Mouse (Mus musculus): ENCODE measurements around the gene Nat8f2. TPM values are rescaled to one million over a fixed set of nuclear protein-coding genes. Genes with fewer than 3 reads are reported as not detected.
"Not testable (repeated sequence)": the region's sequence is repeated elsewhere in the genome, so short reads cannot be mapped to it uniquely, and the experiment has no call there.

Gene Nat8f2
- not detected for total RNA-seq (2021)

DNA sequence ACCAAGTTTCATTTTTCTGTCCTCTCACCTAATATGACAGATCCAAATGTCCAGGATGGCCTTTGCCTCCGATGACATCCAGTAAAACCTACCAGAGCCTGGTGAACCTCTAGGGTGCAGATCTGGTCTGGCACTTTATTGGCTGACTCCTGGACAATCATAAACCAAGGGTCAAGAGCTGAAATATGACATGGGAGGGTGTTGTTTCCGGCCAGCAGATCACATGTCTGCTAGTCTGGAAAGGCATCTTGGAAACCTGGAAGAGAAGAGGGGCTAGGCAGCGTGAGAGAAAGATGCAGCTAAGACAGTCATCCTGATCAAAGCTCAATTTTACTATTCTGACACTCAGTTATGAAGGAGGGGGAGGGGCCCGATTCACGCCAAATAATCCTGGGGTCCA is at the start of gene Nat8f2:
Gene Nat8f2 (minus strand): TSS at position 153 of the 400 bp plus-strand sequence.
- DNase-seq: not testable (repeated sequence)

DNA sequence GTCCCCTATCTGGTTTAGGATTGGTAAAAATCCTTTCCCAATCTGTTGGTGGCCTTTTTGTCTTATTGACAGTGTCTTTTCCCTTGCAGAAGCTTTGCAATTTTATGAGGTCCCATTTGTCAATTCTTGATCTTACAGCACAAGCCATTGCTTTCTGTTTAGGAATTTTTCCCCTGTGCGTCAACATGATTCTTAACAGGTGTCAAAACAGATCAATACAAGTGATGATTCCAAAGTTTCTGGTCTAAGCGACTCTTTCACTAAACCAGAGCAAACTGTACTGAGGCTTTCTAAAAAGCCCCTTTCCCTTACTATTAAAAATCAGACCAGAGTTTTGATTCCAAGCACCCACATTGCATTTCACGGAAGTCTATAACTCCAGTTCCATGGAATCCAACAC is 49.4 kb upstream of the Nat8f2 start:
- not testable (repeated sequence) for DNase-seq

DNA sequence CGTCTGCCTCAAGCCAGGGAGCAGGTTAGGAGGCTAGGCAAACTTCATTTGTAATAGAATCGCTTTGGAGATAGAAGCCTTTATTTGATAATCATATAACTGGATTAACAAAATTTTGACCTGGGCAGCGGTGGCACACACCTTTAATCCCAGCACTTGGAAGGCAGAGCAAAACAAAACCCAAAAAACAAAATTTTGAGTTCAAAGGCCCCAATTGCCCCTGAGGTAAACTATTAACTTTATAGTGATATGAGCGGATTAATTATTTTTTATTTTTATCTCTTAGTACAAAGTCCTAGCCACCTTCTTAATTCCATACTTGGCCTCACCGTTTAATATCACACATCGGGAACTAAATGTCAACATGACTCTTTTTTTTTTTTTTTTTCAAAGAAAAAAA is 47.6 kb upstream of the Nat8f2 start:
- no peak for DNase-seq

DNA sequence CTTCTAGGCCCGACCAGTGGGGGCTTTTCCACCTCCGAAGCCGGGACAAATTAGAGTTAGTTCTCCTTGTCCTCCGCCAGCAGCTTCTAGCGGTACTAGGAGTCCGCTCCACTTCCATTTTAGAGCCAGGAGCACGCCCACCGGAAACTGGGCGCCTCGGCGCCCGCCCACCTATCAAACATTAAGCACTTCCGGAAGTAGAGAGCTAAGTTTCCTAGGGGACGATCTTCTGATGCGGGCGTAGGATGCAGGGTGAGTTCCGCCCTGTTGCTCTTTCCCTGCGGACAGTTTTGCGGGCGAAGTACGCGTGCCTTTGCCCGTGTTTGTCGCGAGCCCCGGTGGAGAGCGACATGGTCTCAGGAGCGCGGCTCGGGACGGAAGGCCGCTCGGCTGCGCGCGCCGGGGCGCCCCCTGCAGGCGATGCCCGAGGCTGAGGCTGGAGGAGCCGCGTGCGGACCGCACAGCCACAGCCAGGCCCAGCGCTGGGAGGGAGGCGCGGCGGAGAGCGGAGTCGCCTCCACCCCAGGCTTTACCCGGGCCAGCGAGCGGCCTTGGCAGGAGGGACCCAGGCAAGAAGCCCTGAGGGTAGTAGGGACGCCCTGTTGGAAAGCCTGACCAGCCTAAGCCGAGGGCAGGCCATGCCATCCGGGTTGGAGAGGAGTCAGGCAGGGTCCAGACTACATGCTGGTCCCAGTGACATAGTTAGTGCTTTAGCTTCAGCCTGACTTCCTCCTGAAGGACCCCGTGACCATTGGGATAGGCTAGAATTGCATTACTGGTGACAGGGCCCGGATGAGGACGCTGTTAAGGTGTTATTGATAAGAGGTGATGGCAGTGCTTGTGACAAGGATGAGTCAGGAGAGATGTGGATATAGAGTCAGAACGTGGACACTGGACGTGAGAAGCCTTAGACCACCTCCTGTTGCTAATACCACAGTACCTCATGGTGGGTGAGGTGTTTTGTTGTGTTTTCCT is 46.9 kb upstream of the Nat8f2 start, which contains the start of gene Nat8f1:
Gene Nat8f1 (minus strand): TSS at position 149 of the 975 bp plus-strand sequence.
- peak; percentile 89 for DNase-seq

DNA sequence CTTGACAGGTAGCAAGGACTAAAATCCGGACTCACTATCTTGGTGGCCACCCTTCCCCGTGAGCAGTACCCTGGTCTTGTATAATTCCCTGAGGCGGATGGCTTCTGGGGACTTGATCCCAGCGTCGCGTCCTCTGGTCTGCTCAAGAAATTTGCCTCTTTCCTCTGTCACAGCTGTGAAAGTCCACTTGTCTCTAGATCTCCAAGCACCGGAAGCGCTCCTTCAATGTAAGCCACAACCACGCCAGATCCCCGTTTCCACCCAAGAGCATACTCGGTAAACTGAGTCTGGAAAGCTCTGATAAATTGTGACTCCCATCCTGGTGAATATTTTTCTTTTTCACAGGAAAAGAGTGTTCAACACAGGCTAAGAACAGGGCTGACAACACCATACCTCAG is 46.2 kb upstream of the Nat8f2 start:
- no peak for DNase-seq

DNA sequence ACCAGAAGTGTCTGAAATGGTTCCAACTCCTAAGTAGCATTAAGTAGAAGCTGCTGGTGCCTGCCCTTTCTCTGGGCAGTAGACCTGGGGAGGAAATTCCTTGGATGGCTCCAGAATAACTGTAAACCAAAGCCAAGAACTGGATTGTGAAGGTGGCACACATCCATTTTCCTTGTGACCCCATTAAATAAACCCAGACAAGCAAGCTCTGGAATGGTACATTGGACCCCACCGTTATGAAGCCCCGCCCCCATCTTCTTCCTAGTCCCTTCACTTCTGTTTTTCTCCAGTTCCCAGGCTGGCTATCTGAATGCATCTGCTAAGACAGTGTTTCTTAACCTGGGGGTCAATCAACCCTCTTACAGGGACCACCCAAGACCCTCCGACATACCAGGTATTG is 42.6 kb upstream of the Nat8f2 start, which contains the start of gene Tprkb:
Gene Tprkb (plus strand): TSS at position 279 of the 400 bp plus-strand sequence.
- no peak for DNase-seq

DNA sequence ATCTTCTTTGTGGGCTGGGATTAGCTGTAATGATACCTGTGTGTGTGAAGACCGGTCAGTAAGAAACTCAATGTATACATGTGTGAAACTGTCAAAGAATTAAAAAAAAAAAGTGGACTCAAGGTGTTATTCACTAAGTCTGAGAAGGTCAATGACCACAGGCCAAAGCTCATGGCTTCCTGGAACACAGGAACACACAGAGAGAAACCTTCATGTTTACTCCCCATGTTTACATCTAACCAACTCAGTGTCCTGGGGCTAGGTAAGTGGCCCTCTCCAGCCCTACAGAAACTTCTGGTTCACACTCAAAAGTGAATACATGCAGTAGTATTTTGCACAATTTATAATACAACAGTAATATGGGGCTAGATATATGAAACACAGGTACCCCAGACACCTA is 40.7 kb upstream of the Nat8f2 start:
- no peak for DNase-seq

DNA sequence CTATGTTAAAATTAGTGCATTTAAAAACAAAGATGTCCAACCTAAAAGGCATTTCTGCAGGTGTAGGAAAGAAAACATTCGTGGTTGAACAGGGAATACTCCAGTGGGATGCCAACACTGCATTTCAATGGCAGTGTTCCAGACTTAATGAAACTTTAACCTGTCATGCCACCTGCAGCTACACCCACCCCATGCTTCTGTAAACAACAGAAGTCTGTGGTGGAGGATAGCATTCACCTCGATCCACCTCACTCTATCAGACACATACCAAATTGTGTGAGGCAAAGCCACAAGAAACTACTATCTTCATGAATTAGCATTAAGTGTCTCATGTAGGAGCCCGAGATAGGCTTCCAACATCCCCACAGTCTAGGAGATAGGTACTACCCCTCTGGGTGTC is 39.4 kb upstream of the Nat8f2 start:
- DNase-seq: no peak

DNA sequence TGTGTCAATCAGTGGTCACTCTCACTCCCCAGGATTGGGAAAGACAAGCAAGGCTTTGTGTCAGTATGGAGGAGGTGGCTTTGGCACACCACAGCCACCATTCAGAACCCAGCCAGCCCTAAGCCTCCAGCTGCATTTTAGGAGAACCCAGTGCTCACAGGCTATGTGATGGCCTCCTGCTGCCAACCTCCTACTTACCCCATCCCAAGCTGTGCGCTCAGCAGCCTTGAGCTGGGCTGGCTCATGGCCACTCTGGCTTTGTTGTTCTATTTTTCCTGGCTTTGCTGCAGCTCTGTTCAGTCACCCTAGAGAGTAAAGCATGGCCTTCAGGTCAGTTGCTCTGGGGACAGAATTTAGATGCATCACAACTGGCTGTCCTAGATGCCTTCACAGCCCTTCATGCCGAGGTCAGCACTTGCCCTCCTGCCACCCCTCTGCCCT is 38.0 kb upstream of the Nat8f2 start:
- DNase-seq: peak; percentile 23

DNA sequence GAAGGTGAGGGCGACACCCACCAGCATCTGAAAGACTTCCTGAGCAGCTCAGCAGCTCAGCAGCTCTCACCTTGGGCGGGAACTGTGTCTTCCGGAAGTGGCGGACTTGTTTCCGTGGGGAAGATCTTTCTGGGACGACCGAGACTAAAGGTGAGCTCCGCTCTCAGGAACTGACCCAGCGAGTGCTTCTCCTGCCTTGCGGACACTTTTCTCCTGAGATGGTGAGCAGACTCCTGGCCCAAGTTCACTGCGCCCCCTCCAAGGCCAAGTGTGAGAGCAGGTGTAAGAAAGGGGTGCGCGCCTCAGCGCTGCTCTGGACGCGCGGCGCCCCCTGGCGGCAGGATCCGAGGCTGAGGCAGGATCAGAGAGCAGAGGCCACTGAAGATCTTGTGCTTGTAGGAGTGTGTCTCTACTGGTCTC is 35.7 kb upstream of the Nat8f2 start, which contains the start of gene Nat8f4:
Gene Nat8f4 (minus strand): TSS at position 243 of the 420 bp plus-strand sequence.
- DNase-seq: peak; percentile 82

DNA sequence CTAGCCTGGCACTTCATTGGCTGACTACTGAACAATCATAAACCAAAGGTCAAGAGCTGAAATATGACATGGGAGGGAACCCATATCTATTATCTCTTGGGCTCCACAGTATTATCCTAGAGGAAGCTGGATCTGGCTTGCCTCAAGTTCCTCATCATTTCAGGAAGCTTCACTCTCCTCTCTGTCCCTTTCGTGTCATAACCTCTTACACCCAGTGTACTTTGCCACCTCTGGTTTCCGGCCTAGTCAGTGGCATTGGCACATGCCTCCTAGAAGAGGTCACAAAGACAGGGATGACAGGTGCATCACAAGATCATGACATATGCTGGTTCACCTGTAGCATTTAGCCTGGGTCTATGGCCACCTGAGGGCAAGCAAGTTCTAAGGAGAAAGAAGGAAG is 33.3 kb upstream of the Nat8f2 start:
- no peak for DNase-seq

DNA sequence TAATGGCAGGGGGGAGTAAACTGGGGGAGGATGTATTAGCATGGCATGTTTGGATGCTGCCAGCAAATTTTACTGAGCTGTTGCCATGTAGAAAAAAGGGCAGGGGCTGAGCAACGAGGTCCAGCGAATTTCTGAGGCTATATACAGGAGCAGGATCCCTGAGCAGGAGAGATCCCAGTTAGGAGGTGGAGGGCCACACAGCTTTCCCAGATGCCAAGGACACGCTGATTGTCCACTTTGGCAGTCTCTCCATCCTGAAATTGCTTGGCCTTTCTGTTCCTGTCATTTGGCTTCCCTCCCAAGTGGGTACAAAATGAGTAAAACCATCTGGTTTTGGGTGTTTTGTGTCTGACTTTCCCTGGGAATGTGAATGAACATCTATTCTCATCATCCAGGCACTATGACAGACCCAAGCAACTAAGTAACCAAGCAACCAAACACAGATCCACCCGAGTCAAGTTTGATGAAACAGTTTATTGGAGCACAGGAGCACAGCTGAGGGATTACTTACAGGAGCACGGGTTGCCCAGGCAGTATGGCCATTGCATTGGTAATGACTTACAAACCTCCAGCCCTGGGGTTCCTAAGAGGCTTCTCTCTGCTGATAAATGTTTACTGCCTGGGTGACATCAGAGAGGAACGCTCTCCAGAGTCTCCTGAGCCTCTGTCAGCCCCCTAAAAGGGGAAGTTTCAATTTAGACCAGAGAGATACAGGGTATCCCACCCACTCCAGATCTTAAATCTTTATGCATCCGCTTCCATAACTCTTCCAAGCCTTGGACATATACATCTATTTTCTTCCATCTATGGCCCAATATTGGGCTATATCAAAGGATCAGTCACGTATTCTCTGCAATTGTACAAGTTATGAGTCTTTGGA is 29.9 kb upstream of the Nat8f2 start:
- DNase-seq: not testable (repeated sequence)

DNA sequence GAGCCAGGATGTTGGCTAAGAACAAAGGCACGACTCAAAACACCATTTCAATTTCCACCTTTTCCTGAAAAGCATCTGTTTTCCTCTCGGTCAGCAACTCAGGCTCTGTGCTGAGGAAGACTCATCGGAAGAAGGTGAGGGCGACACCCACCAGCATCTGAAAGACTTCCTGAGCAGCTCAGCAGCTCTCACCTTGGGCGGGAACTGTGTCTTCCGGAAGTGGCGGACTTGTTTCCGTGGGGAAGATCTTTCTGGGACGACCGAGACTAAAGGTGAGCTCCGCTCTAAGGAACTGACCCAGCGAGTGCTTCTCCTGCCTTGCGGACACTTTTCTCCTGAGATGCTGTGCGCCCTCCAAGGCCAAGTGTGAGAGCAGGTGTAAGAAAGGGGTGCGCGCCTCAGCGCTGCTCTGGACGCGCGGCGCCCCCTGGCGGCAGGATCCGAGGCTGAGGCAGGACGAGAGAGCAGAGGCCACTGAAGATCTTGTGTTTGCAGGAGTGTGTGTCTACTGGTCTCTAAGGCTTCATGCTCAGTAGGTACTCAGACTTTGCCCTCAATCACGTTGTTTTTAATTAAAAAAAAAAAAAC is 26.2 kb upstream of the Nat8f2 start:
- peak; percentile 24 for DNase-seq

DNA sequence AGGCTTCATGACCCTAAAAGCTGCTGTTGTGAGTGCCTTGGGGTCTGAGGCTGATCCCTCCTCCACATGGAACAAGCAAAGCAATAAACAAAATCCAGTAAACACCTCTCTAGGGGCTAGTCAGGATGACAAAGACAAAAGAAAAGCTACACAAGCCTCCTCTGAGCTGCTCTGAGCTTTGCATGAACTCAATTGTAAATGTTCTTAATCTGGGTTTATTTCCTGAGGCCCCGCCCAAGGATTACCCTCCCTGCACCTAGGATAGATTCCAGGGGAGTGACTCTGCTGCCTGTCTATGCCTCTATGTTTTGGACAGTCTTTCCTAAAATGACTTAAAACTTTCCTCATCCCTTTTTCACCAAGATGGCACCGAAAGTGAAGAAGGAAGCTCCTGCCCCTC is 20.0 kb upstream of the Nat8f2 start:
- no peak for DNase-seq

DNA sequence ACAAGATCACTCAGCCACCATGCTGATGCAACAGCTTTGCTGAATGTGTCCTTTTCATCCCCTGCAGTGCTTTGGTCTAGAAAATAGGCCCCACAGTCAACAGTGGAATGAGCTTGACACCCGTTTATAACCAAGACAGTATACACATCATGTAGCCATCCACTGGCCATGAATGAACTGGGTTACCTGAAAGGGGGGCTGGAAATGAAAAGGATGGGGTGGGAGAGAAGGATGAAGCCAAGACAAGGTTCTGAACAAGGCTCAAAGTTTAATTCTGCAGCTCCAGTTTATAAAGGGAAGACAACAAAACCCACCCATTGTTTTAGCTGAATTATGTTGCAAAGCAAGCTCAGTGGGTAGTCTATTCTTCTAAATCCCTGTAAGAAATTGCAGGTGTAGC is 15.4 kb upstream of the Nat8f2 start:
- DNase-seq: no peak

DNA sequence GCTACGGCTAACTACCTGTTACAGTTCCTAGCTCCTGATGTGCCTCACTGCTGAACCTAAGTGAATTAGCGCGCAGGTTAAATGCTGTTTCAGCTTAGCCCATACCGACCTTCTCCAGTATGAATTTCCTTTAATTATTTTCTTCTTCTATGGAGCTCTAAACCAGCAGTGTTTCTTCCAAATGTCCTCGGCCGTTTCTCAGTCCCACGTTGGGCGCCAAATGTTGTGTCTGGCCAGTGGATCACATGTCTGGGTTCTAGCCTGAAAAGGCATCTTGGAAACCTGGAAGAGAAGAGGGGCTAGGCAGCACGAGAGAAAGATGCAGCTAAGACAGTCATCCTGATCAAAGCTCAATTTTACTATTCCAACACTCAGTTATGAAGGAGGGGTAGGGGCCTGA is 14.3 kb upstream of the Nat8f2 start:
- not testable (repeated sequence) for DNase-seq

DNA sequence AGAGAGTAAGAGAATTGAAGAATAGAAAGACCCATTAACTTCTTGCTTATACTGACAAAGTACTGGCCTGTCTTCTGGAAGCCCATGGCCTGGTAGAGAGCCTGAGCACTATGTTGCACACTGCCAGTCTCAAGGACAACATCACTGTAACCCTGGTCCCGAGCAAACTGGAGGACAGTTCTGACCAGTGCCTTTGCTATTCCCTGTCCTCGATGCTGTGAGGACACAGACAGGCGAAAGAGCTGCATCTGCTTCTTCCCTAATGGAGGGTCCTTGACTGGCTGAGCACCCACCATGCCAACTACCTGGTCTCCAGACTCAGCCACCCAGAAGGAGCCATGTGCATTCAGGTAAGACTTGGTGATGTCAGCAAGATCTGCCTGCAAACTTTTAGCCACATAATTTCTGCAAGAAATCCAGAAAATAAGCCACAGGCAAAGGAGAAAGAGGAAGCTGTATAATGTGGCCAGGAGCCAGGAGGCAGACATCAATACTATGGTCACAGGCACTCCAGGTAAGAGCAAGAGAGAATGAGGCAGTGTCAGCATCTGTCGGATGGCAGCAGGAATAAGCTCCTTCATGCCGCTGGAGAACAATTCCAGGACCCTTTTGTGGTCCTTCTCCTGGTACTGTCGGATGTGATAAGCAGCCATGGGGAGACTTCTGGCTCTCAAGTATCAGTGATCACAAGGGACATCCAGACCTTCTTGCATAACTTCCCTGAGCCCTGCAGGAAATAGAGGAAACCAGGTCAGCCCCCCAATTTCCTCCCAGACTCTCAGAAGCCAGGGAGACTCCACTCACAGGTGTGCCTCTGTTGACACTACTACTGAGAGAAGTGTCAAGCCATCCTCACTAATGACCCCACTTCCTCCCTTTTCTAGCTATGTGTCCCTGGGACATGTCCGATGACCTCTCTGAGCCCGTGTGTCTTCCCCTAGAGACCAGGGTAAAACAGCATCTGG is 950 bp downstream of the Nat8f2 start:
- no peak for DNase-seq

DNA sequence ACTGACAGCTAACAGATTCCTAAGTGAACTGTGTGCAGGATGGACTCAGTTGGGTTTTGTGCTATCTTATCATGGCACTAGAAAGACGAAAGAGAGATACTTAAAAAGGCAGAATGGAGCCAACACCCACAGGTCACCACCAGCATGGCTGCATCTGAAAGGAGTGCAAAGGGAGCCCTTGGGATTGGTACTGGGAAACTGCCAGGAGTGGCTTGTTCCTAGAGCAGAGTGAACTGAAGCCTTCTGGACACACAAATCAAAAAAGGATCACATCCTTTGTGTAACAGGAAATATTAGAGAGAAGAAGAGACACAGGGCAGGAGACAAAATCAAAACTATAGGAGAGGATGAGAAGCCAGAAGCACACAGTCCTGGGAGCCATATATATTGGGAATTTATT is 2.0 kb downstream of the Nat8f2 start:
- not testable (repeated sequence) for DNase-seq

DNA sequence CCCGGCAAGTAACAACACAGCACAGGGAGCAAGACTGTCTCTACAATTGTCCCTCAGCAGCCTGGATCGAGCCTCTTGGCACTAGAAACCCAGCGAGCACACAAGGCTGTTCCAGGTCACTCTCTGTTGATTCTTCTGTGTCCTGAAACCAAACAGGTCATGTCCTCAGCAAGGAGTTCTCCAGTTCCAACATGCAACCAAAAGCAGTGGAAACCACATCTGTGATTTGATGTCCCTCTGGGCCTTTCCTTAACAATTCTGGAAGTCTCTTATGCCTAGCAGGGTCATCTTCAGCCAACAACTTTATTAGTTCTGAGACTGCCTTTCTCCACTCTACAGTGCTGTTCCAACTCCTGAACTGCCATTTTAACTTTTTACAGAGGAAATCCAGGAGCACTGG is 2.8 kb downstream of the Nat8f2 start:
- not testable (repeated sequence) for DNase-seq

DNA sequence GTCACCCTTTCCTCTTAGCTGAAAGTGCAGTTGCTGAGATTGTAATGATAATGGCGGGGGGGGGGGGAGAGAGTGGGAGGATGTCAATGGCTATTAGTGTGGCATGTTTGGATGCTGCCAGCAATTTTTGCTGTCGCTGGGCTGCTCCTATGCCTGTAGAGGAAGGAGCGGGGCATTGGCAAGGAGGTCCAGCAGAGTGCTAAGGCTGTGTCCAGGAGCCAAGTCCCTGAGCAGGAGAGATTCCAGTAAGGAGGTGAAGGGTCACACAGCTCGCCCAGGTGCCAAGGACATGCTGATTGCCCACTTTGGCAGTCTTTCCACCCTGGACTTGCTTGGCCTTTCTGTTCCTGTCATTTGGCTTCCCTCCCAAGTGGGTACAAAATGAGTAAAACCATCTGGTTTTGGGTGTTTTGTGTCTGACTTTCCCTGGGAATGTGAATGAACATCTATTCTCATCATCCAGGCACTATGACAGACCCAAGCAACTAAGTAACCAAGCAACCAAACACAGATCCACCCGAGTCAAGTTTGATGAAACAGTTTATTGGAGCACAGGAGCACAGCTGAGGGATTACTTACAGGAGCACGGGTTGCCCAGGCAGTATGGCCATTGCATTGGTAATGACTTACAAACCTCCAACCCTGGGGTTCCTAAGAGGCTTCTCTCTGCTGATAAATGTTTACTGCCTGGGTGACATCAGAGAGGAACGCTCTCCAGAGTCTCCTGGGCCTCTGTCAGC is 3.9 kb downstream of the Nat8f2 start:
- DNase-seq: not testable (repeated sequence)
